Mouse (Mus musculus) cerebellum, adult (tissue): ENCODE measurements around the gene Fam129b.

ENCODE experiments used
- ATAC-seq: cut with Nextera tagmentation; 2 replicates; pipeline ENCODE4 v1.9.2; 2017; ENCODE audit warnings: mild to moderate bottlenecking, moderate library complexity, mixed read lengths; ENCODE audit not compliant: insufficient number of reproducible peaks, low FRiP score, low TSS enrichment

The Fam129b gene

DNA sequence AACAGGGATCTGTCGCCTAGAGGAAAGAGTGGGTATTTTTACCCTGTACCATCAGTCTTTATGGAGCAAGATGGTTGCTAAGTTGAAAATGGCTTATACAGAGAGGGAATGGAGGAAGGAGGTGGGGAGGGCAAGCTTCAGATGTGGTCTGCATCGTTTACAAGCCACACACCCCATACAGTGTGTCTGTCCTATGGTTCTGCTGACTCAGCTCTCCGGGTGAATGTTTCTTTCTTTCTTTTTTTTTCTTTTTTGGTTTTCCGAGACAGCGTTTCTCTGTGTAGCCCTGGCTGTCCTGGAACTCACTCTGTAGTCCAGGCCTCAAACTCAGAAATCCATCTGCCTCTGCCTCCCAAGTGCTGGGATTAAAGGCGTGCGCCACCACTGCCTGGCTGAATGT lies 45.3 kb downstream of the Fam129b start:
- no peak for ATAC-seq

DNA sequence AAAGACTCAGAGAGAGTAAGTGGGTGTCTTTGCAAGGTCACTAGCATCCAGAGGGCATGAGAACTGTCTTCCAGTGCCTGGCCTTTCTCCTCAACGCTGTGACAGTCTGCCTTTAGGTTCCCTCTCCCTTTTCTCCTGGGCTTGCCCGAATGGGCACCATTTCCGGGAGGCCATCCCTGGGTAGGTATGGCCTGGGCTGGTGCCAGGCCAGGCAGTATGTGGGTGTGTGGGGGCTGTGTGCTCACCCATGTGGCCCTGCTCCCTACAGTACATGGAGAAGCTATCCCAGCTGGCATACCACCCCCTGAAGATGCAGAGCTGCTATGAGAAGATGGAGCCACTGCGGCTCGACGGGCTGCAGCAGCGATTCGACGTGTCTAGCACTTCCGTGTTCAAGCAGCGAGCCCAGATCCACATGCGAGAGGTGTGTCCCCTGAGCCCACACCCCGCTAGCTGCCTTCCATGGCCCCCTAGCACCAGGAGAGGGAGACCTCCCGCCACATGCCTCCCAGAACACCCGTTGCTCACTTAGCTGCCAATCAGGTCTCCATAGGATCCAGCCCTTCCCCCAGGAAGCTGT lies 46.0 kb downstream of the Fam129b start:
- no peak for ATAC-seq

DNA sequence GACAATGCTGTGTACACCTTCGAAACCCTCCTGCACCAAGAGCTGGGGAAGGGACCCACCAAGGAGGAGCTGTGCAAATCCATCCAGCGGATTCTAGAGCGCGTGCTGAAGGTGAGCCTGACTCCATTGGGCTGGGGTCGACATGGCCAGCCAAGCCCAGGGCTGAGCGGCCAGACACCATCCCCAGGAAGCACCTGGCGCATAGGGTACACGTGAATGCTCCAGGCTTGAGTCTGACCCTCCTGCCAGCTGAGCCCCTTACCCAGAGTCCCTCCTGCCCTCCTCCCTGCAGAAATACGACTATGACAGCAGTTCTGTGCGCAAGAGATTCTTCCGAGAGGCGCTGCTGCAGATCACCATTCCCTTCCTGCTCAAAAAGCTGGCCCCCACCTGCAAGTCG lies 46.6 kb downstream of the Fam129b start:
- no peak for ATAC-seq

DNA sequence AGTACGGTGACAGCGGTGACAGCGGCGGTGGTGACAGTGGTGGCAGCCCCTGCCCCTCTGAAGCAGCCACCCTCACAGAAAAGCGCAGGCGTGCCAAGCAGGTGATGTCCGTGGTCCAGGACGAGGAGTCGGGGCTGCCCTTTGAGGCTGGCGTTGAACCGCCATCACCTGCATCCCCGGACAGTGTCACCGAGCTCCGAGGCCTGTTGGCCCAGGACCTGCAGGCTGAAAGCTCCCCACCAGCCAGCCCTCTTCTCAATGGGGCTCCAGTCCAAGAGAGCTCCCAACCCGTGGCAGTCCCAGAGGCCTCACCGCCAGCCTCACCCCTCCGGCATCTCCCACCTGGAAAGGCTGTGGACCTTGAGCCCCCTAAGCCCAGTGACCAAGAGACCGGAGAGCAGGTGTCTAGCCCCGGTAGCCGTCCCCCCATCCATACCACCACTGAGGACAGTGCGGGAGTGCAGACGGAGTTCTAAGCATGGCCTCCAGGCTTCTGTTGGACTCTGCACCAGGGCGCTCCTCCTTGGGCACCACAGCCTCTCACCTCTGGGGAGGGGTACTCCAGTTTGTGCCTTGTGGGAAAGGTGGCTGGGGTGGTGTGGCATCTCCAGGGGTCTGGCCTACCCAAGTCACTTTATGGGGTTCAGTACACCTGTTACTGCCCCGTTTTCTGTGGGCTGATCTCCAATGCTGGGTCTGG lies 47.8 kb downstream of the Fam129b start:
- ATAC-seq = no peak

DNA sequence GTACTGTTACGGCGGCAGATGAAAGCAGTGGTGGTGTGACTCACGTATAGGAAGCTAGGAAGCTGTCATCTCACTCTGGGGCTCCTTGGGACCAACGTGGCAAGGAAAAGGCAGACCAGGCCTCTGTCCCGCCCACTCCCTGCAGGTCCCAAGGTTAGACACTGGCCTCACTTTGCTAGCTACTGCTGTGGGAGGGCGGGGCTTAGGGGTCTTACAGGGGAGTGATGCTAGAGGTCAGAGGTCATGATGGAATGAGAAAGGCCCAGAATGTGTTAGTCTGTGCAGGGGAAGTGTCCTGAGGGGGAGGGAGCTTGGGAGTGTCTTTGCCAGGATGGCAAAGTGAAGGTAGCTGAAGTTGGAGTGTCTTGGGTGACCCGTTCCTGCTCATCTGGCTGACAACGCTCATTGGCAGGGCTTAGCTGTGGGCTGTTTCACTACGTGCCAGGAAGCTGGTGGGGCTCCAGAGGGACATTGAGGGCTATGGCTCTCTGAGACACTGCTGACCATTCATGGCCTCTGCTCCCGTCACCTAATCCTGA lies 48.5 kb downstream of the Fam129b start:
- ATAC-seq = no peak

DNA sequence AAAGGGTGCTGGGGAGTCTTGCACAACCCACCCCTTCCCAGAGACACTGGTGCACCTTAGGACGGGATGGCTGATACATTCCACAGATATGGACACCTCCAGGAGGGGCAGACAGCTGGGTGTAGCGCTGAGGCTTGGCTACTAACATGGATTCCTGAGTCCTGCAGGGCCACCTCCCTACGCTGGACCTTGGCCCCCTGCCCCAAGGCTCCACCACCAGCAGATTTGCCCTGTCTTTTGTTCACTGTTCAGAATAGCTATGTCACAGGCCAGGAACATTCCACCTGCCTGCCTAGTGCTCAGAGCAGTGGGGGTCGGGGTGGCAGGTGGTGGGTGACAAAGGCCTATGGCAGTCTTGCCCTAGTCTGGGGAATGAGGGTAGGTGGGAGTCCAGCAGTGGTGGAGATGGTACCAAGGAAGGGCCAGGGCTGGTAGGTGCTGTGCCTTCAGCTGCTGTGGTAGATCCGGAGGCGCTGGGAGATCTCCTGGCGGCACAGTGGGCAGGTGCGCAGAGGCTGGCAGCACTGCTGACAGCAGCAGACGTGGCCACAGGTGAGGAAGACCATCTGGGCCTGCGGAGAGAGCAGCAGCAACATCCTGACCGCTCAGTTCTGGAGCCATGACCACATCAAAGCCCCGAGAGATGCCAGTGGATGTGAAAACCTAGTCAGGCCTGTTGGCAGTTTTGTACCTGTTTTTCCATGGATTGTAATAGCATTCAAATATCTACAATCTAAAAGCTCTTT lies 50.6 kb downstream of the Fam129b start:
- no peak for ATAC-seq

DNA sequence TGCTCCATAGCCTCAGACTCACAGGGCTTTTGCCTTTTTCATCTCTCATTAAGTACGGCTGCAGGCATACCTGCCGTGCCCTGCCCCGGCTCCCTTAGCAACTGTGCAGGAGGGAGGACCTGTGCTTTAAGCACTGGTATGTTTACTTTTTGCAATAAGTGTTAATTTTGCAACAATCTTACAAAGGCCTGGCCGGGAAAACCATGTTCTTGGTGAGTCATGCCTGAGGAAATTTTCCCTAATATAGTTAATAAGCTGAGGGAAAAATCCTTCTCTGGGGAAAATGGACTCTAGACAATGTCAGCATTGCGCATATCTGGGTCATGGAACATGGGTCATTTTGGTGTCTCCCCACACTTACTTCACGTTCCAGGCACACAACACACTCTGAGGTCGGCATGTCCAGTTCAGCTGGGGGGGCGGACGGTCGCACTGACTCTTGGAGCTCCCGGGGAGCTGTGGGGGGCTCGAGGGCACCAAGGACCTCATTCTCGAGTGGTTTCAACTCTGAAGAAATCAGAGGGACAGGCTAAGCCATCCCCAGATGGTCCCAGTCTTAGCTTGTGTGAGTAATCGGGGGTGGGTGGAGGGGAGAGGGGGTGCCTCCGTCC lies 51.8 kb downstream of the Fam129b start:
- 0 out of 2 replicates have a peak, but pooled peaks have one; percentile 11 for ATAC-seq

DNA sequence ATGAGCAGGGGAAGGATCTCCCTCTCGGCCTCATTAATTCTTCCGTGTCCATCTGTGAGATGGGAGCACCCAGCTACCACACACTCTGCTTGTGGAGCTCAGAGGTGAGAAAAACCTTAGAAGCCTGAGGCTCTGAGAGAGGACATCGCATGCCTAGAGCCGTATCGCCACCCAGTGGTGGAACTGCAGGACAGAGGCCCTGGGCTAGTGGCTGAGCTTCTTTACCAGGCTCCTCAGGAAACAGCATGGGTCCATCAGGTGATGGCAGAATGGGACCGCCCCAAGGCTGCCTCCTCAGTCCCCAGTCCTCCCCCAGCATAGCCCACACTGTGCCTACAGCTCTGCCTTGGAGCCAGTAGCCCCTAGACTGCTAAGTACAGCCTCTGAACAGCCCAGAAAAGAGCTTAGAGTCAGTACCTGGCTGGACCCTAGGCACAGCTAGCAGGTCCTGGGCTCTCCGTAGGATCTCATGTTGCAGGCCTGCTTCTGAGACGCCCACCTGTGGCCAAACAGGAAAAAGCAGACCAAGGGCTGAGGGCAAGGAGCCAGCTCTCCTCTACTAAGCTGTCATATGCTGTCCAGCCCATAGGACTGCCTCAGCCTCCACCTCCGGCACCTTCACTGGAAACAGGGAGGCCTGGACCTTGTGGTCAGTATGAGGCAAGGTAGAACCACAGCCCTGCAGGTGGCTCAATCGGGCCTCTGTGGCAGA lies 52.5 kb downstream of the Fam129b start:
- peak; percentile 67 for ATAC-seq

DNA sequence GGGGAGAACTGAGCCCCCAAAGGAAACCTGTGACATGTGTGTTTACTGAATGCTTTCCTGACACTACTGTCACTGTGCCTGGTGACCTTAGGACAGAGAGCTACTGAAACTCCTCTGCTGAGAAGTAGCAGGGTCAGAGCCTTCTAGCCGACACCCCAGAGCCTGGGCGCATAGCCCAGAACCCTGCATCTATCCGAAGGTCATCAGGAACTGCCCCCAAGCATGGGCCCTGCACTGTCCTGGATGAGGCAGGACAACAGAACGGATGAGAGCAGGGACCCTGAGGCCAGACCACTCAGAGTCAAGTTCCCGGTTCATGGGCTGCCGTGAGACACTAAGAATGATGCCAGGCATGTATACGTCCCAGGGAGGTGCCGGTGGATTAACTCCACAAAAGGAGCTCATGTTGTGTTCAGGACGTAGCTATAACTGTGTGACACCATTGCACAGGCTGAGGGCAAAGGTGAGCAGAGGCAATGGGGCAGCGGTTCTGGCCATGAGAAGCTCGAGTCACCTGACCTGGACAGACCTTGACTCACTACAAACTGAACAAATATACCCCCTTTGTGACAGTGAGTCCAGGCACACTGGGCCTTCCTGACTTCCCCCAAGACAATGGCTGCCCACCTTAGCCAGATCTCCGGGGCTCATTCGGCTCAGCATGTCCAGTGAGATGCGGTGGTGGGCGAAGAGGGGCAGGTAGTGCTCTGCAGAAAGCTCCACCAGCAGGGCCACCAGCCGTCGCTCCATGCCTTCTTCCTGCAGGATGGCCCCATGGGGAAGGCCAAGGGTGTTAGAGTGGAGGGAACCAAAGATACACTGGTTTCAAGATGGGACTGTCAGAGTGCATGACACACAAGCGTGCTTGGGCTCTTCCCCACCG lies 53.3 kb downstream of the Fam129b start:
- no peak for ATAC-seq

DNA sequence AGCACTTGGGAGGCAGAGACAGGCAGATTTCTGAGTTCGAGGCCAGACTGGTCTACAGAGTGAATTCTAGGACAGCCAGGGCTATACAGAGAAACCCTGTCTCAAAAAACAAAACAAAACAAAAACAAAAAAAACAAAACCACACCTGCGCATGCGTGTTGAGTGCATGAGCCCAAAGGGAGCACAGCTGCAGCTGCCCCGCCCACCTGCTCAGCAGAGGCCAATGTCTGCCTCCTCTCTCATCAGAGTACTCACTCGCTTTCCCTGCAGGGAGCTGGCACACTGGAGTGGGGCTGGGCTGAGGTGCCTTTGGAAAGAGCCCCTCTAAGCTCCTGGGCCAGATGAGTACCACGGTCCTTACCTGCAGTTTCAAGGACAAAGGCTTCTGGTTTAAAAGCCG lies 55.8 kb downstream of the Fam129b start:
- no peak for ATAC-seq

DNA sequence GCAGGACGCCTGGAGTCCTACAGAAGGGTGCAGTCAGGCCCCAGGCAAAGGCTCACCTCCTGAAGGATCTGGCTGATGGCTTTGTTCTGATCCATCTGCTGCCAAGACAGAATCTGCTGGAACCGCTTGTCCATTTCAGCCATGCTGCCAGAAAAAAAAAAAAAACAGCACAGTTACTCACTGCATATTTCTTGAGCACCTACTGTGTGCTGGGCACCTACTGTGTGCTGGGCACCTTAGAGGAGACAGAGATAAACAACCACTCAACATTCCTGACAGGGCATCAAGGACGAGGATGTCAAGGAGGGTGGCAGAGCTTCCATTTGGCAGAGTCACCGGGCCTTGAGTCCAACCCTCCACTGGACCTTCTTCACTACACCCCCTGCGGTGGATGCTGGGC lies 62.8 kb downstream of the Fam129b start:
- ATAC-seq = no peak

DNA sequence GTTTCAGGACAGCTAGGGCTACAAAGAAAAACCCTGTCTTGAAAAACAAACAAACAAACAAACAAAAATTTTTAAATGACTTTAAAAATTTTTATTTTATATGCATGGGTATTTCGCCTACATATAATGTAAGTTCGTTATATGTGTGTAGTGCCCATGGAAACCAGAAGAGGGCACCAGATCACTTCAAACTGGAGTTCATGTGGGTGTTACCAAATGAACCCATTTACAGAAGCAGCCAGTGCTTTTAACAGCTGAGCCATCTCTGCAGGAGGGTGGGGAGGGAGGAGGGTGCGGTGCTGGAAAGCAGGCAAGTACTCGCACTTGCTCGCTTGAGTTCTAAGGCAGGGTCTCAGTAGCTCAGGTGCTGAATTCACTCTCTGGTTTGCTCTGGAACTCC lies 63.5 kb downstream of the Fam129b start:
- no peak for ATAC-seq

DNA sequence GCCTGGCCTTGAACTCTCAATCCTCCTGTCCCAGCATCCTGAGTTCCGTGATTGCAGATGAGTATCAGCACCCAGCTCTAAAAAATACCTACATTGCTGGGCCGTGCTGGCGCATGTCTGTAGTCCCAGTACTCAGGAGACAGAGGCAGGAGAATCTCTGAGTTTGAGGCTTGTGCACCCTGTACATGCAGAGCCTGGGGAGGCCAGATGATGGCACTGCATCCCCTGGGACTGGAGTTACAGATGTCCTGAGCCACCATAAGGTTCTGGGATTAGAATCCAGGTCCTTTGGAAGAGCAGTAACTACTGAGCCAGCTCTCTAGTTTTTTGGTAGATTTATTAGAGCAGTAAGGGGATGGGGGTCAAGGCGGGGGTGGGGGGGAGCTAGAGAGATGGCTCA lies 64.6 kb downstream of the Fam129b start:
- no peak for ATAC-seq

DNA sequence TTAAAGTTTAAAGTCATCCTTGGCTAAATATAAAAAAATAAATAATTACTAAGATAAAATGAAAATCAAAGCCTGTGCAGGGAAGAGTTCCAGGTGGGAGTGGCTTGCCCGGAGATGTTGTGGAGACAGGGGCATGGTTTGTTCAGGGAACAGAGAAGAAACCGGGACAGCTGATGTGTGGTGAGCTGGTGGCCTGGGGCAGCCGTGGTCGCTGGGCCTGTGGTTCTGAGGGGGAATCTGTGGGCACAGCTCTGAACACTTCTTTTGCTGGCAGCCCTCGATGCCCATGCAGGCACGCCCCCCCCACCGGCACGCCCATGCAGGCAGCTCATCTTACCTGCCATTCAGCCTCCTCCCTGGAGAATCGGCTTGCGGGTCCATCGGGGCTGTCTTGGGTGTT lies 71.5 kb downstream of the Fam129b start:
- ATAC-seq = no peak

DNA sequence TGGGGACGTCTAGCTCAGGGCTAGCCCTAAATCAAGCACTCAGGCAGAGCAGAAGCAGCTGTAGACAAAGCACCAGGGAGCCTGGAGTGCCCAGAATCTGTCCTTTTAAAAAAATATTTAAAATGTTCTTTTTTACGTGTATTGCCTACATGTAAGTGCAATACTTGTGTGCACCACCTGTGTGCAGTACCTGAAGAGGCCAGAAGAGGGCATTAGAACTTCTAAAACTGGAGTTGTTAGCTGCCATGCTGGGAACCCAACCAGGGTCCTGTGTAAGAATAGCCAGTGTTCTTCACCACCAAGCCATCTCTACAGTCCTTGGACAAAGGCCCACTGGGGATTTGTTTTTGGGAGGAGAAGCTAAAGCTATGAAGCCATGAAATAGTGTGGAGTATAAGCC lies 78.7 kb downstream of the Fam129b start:
- no peak for ATAC-seq

DNA sequence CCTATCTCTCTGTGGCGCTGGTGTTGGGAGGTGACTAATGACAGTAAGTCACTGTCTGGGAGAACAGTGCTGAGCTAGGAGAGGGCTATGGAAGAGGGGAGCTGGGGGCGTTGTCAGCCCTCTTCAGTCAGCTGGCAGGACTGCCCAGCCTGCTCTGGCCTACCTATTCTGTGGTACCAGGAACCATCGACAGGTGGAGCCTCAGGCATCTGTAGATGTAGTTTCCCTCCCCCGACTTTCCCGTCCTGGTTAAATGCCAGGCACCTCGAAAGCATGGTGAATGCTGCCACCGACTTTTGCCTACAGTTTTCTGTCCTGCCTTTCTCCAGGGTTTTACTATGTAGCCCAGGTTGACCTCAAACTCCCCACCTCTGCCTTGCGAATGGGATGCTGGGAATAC lies 81.4 kb downstream of the Fam129b start:
- ATAC-seq = no peak

DNA sequence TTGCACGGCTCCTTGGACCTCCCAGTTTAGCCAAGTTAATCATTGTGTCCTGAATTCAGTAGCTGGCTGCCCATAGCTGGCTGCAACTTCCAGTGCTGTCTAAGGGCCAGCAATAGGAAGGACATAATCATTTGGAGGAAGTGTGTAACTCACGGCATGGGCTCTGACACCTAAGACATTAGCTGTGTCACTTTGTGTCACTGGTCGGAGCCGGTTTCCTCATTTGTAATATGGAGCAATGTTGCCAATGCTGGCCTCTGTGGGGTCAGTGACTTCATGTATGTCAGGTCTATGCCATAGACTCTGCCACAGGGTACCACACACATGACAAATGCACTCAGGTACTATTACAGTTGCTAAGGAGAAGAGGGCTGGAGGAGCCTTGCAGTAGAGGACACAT lies 84.4 kb downstream of the Fam129b start:
- no peak for ATAC-seq

DNA sequence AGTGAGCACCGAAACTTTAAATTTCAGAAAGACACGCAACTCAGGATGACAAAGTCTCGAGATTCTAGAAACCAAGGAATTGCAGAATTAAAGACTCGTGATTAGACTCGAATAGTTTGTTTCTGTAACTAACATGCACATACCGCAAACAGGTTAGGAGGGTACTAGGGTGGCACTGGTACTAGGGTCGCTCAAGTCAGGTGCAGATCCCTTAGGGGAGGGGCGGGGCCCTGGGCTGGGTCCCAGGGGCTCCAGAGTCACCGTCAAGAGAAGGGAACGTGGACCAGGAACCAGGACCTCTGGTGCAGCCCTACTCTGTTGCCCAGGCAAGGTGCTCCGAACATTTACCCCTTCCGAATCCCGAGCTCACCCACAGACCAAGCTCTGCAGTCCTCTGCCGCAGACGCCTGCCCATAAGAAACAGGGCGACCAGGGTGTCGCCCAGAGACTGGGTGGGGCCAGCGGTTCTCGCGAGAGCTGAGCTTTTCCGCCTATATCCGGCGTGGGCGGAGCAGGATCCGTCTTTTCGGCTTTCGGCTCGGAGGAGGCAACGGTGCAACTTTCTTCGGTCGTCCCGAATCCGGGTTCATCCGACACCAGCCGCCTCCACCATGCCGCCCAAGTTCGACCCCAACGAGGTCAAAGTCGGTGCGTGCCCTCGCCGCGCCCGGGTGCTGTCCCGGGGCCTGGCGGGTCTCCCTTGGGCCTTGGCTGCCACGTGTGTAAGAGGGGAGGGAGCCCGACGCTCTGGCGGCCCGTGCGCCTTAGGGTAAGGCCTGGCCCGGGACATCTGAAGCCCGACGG lies 85.5 kb downstream of the Fam129b start, which contains the start of the genes Rpl12 and Lrsam1:
TSS of gene Rpl12 (plus strand) at position 368 of the 804 bp plus-strand sequence.
TSS of gene Lrsam1 (minus strand) at position 423 of the 804 bp plus-strand sequence.
- ATAC-seq = peak; percentile 91
